Mouse (Mus musculus): ENCODE measurements around the gene Gucy2c. TPM values are rescaled to one million over a fixed set of nuclear protein-coding genes. Genes with fewer than 3 reads are reported as not detected.

The Gucy2c gene
- polyA plus RNA-seq, 1 experiment = 0.31 TPM

DNA sequence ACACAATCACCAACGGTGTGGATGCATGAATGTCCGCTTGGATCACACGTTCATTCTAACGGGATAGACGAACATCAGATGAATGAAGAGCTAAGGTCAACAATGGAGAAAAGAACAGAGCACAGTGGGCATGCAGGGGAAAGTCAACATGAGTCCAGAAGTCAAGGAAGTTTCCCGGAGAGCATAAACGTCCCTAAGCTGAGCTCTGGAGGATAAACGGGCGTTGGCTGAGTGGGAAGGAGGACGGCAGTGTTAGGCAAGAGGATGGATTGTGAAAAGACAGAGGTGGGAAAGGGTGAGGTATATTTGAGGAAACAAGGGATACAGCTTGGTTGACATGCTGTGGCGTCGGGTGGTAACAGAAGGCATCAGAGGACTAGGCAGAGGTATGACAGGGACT is 581 bp upstream of the Gucy2c start:
- Histone ChIP-seq H3K4me1 (replicated peaks; ENCODE audit: control insufficient read depth, insufficient read depth, low read length) (no peaks in the 10 kb centered on the region), H3K4me3 (ENCODE audit: control insufficient read depth, insufficient read depth, low read length) (no peak overlapping the region), H3K36me3 (ENCODE audit: control insufficient read depth, insufficient read depth, low read length) (no peaks in the 10 kb centered on the region), H3K27me3 (ENCODE audit: control insufficient read depth, insufficient read depth, low read length) (no peaks in the 10 kb centered on the region), H3K27ac (ENCODE audit: control insufficient read depth, insufficient read depth, low read length) (no peak overlapping the region)
- 95% methylated on average over 12 of the region's 12 CpGs for WGBS
- no peak for DNase-seq
- TF ChIP-seq CTCF (IDR thresholded peaks at IDR 0.05; ENCODE audit: borderline replicate concordance, control insufficient read depth, extremely low read depth, insufficient read depth, low read length, poor library complexity) (no peak), POLR2A (IDR thresholded peaks at IDR 0.05; ENCODE audit: control insufficient read depth, extremely low read depth, insufficient read depth, low read length, poor library complexity) (no peak)

DNA sequence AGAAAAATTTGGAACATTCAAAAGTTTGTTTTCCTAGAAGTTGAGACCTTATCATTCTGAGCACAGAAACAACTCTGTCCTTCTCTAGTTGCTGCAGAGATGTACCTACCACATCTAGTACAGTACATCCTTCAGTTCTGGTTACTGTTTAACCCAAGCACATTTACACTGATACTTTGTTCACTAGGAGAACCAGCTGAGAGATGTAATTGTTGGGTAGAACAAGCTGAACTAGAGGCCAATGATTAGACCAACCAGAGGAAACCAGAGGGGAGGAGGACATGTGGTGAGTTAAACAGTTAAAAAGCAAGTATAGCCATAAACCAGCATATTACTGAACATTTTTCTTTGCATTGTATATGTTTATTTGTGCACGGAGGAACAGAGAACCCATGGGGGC is 5.2 kb downstream of the Gucy2c start:
- H3K36me3 ChIP-seq (ENCODE audit: control insufficient read depth, insufficient read depth, low read length) = no peaks in the 10 kb centered on the region
- H3K27me3 ChIP-seq (ENCODE audit: control insufficient read depth, insufficient read depth, low read length) = no peaks in the 10 kb centered on the region
- H3K4me3 ChIP-seq (ENCODE audit: control insufficient read depth, insufficient read depth, low read length) = no peak overlapping the region
- DNase-seq = no peak
- no peak overlapping the region for H3K27ac ChIP-seq (ENCODE audit: control insufficient read depth, insufficient read depth, low read length)
- no peaks in the 10 kb centered on the region for H3K4me1 ChIP-seq (replicated peaks; ENCODE audit: control insufficient read depth, insufficient read depth, low read length)
- no peak for TF ChIP-seq POLR2A (IDR thresholded peaks at IDR 0.05; ENCODE audit: control insufficient read depth, extremely low read depth, insufficient read depth, low read length, poor library complexity)
- no peak for TF ChIP-seq CTCF (IDR thresholded peaks at IDR 0.05; ENCODE audit: borderline replicate concordance, control insufficient read depth, extremely low read depth, insufficient read depth, low read length, poor library complexity)
- WGBS = 97% methylated on average over 1 of the region's 1 CpGs

GRCm38 (mm10) chr6:136769859-136770258 is 11.7 kb downstream of the Gucy2c start:
- Histone ChIP-seq H3K4me1 (replicated peaks; ENCODE audit: control insufficient read depth, insufficient read depth, low read length) (no peaks in the 10 kb centered on the region), H3K27me3 (ENCODE audit: control insufficient read depth, insufficient read depth, low read length) (no peaks in the 10 kb centered on the region), H3K36me3 (ENCODE audit: control insufficient read depth, insufficient read depth, low read length) (no peaks in the 10 kb centered on the region), H3K4me3 (ENCODE audit: control insufficient read depth, insufficient read depth, low read length) (no peak overlapping the region), H3K27ac (ENCODE audit: control insufficient read depth, insufficient read depth, low read length) (no peak overlapping the region)
- no peak for DNase-seq
- TF ChIP-seq POLR2A (IDR thresholded peaks at IDR 0.05; ENCODE audit: control insufficient read depth, extremely low read depth, insufficient read depth, low read length, poor library complexity) (no peak), CTCF (IDR thresholded peaks at IDR 0.05; ENCODE audit: borderline replicate concordance, control insufficient read depth, extremely low read depth, insufficient read depth, low read length, poor library complexity) (no peak)
- 92% methylated on average over 7 of the region's 7 CpGs for WGBS

- no peak for TF ChIP-seq CTCF (IDR thresholded peaks at IDR 0.05; ENCODE audit: borderline replicate concordance, control insufficient read depth, extremely low read depth, insufficient read depth, low read length, poor library complexity)
- no peak for TF ChIP-seq POLR2A (IDR thresholded peaks at IDR 0.05; ENCODE audit: control insufficient read depth, extremely low read depth, insufficient read depth, low read length, poor library complexity)
Measured at GRCm38 (mm10) chr6:136769143-136769542, 12.4 kb downstream of the Gucy2c start.

DNA sequence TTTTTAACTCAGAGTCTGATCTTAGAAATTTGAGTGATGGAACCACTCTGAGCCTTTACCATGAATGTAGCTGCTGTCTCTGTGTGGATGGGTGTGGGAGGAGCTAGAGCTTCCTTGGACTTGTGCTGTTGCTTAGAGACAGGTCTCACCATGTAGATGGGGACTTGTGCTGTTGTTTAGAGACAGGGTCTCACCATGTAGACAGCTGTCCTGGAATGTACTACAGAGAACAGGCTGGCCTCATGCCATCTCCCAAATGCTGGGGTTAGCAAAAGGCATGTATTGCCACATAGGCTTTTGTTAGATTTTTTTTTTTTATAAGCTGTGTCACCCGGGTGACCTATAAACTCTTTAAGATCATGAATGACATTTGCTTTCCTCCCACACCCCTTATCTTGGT is 17.7 kb downstream of the Gucy2c start:
- no peak overlapping the region for H3K4me3 ChIP-seq (ENCODE audit: control insufficient read depth, insufficient read depth, low read length)

More at GRCm38 (mm10) chr6:136769143-136769542, 12.4 kb downstream of the Gucy2c start:
- WGBS = 92% methylated on average over 8 of the region's 8 CpGs
- DNase-seq = no peak
- no peak overlapping the region for H3K4me3 ChIP-seq (ENCODE audit: control insufficient read depth, insufficient read depth, low read length)
- no peaks in the 10 kb centered on the region for H3K36me3 ChIP-seq (ENCODE audit: control insufficient read depth, insufficient read depth, low read length)
- H3K27me3 ChIP-seq (ENCODE audit: control insufficient read depth, insufficient read depth, low read length) = no peaks in the 10 kb centered on the region
- H3K27ac ChIP-seq (ENCODE audit: control insufficient read depth, insufficient read depth, low read length) = no peak overlapping the region
- no peaks in the 10 kb centered on the region for H3K4me1 ChIP-seq (replicated peaks; ENCODE audit: control insufficient read depth, insufficient read depth, low read length)

DNA sequence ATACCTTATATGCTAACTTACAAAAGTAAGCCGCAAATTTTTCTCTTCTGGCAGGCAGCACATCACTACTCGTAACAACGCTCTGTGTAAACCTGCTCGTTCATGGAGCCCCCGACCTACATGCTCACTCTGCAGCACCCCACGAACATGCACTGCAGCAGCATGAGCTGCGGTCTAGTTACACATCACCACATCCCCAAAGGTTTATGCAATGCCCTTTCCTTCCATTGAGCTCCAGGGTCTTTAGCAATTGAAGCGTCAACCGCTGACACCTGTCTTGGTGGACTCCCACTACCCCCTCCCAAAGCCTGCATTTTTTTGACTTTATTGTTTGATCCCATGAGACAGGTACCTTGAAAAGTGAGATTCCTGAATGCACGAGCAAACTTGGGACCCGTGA is 31.0 kb downstream of the Gucy2c start:
- 95% methylated on average over 11 of the region's 11 CpGs for WGBS
- Histone ChIP-seq H3K4me1 (replicated peaks; ENCODE audit: control insufficient read depth, insufficient read depth, low read length) (peaks cover 6% of the 10 kb centered on the region), H3K36me3 (ENCODE audit: control insufficient read depth, insufficient read depth, low read length) (no peaks in the 10 kb centered on the region), H3K27ac (ENCODE audit: control insufficient read depth, insufficient read depth, low read length) (no peak overlapping the region), H3K27me3 (ENCODE audit: control insufficient read depth, insufficient read depth, low read length) (no peaks in the 10 kb centered on the region), H3K4me3 (ENCODE audit: control insufficient read depth, insufficient read depth, low read length) (no peak overlapping the region)
- TF ChIP-seq CTCF (IDR thresholded peaks at IDR 0.05; ENCODE audit: borderline replicate concordance, control insufficient read depth, extremely low read depth, insufficient read depth, low read length, poor library complexity) (no peak), POLR2A (IDR thresholded peaks at IDR 0.05; ENCODE audit: control insufficient read depth, extremely low read depth, insufficient read depth, low read length, poor library complexity) (no peak)
- DNase-seq = no peak

More for the DNA sequence above, 17.7 kb downstream of the Gucy2c start:
- no peak for TF ChIP-seq POLR2A (IDR thresholded peaks at IDR 0.05; ENCODE audit: control insufficient read depth, extremely low read depth, insufficient read depth, low read length, poor library complexity)
- TF ChIP-seq CTCF (IDR thresholded peaks at IDR 0.05; ENCODE audit: borderline replicate concordance, control insufficient read depth, extremely low read depth, insufficient read depth, low read length, poor library complexity) = no peak
- no peak overlapping the region for H3K27ac ChIP-seq (ENCODE audit: control insufficient read depth, insufficient read depth, low read length)
- no peaks in the 10 kb centered on the region for H3K27me3 ChIP-seq (ENCODE audit: control insufficient read depth, insufficient read depth, low read length)
- WGBS = 50% methylated on average over 1 of the region's 1 CpGs
- no peaks in the 10 kb centered on the region for H3K4me1 ChIP-seq (replicated peaks; ENCODE audit: control insufficient read depth, insufficient read depth, low read length)
- H3K36me3 ChIP-seq (ENCODE audit: control insufficient read depth, insufficient read depth, low read length) = no peaks in the 10 kb centered on the region
- no peak for DNase-seq

DNA sequence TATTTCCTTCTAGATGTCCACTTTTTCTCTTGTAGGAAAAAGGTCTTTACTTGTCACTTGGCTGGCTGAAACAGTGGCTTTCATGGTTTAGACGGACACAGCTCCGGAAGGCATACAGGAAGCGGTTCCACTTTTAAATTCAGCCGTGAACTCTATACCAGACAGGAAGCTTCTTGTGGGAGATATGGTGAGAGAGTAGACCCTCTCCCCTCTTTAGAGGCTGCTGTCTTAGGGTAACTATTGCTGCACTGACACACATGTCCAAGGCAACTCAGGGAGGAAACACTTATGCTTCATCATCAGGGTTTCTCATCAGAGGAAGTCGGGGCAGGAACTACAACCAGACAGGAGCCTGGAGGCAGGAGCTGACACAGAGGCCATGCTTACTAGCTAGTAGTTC is 36.0 kb downstream of the Gucy2c start:
- WGBS = 6% methylated on average over 5 of the region's 5 CpGs

More for the DNA sequence above, 36.0 kb downstream of the Gucy2c start:
- TF ChIP-seq POLR2A (IDR thresholded peaks at IDR 0.05; ENCODE audit: control insufficient read depth, extremely low read depth, insufficient read depth, low read length, poor library complexity) (no peak), CTCF (IDR thresholded peaks at IDR 0.05; ENCODE audit: borderline replicate concordance, control insufficient read depth, extremely low read depth, insufficient read depth, low read length, poor library complexity) (no peak)
- DNase-seq = no peak
- Histone ChIP-seq H3K36me3 (ENCODE audit: control insufficient read depth, insufficient read depth, low read length) (no peaks in the 10 kb centered on the region), H3K4me3 (ENCODE audit: control insufficient read depth, insufficient read depth, low read length) (no peak overlapping the region), H3K4me1 (replicated peaks; ENCODE audit: control insufficient read depth, insufficient read depth, low read length) (peaks cover 20% of the 10 kb centered on the region), H3K27ac (ENCODE audit: control insufficient read depth, insufficient read depth, low read length) (no peak overlapping the region), H3K27me3 (ENCODE audit: control insufficient read depth, insufficient read depth, low read length) (no peaks in the 10 kb centered on the region)
